In genomic region chr4:43513300-43513699, GRCm38 (mm10) we compare ENCODE assay signal across 20 mouse cellular contexts. TPM values are rescaled to one million over a fixed set of nuclear protein-coding genes. Genes with fewer than 3 reads are reported as not detected.
"Had no signal": no experiment of that assay in that cellular context is flagged by ENCODE, and none has a peak within 500 bp of the region (broad histone marks: within the 10 kb centered on the region; RNA-seq: fewer than 3 reads in every experiment).

No protein-coding gene starts in this region.

- H3K36me3 ChIP-seq: midbrain, embryonic 10.5 days; midbrain, embryonic 12.5 days; neural tube, embryonic 12.5 days had no signal

- H3K4me2 ChIP-seq: lung, embryonic 14.5 days; midbrain, embryonic 12.5 days; neural tube, embryonic 12.5 days had no signal

- H3K4me3 ChIP-seq: midbrain, embryonic 10.5 days; midbrain, embryonic 12.5 days; neural tube, embryonic 12.5 days had no signal

- ATAC-seq: midbrain, embryonic 16.5 days had no signal

- H3K9ac ChIP-seq: liver, embryonic 14.5 days; lung, embryonic 14.5 days; midbrain, embryonic 12.5 days; neural tube, embryonic 12.5 days had no signal

- H3K9me3 ChIP-seq: midbrain, embryonic 10.5 days; midbrain, embryonic 12.5 days; neural tube, embryonic 12.5 days had no signal

- DNase-seq: lung, adult 18-20 months; lung, embryonic 14.5 days; lung, postnatal 10 days; lung, postnatal 4 days; midbrain, embryonic 14.5 days; retina, postnatal 1 day; right cerebral cortex, adult 18-20 months; right cerebral cortex, postnatal 25 days; right cerebral cortex, postnatal 4 days; spleen, adult 18-20 months; thymus, adult 18-20 months; thymus, postnatal 14 days; thymus, postnatal 36 days had no signal

- H3K27ac ChIP-seq: liver, embryonic 14.5 days; midbrain, embryonic 10.5 days; midbrain, embryonic 12.5 days; neural tube, embryonic 12.5 days had no signal

RNA-seq across cellular contexts. Expression of gene Car9, which starts 6.5 kb away (rescaled TPM):
- polyA plus RNA-seq: midbrain, embryonic 14.5 days; neural tube, embryonic 14.5 days had no signal

RNA-seq across cellular contexts. Expression of gene Sit1, which starts 29.8 kb away (rescaled TPM):
- polyA plus RNA-seq: lung, embryonic 14.5 days; midbrain, embryonic 10.5 days; midbrain, embryonic 12.5 days; midbrain, embryonic 14.5 days; midbrain, embryonic 16.5 days; neural tube, embryonic 12.5 days; neural tube, embryonic 14.5 days; stomach, embryonic 14.5 days had no signal
